Mouse (Mus musculus) 3134 (cell line): ENCODE measurements around the gene Dmbt1.
"Not testable (repeated sequence)": the region's sequence is repeated elsewhere in the genome, so short reads cannot be mapped to it uniquely, and the experiment has no call there.

Experiments used
- DNase-seq: peaks from one replicate; pipeline ENCODE4 v3.0.0-alpha.2; 2011; ENCODE audit warnings: low spot score; ENCODE audit not compliant: insufficient read length; ENCODE audit errors: extremely low read depth

Gene Dmbt1

DNA sequence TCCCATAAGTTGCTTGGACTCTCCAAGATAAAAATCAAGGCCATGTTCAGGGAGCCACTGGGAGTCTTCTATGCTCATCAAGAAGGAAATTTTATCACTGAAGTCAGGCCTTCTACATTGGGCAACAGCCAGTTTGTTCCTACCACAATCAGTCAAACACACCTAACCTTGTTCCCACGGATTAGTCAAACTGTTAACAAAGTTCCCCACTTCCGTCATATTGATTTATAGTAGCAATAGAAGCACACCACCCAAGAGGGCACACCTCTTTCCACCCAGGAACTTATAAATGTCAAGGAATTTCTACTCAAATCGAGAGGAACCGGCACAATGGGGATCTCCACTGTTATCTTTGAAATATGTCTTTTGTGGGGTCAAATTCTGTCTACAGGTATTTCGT is at the start of gene Dmbt1:
Gene Dmbt1, plus strand, starts transcription at position 299 of the 400 bp plus-strand sequence.
- no peak for DNase-seq

DNA sequence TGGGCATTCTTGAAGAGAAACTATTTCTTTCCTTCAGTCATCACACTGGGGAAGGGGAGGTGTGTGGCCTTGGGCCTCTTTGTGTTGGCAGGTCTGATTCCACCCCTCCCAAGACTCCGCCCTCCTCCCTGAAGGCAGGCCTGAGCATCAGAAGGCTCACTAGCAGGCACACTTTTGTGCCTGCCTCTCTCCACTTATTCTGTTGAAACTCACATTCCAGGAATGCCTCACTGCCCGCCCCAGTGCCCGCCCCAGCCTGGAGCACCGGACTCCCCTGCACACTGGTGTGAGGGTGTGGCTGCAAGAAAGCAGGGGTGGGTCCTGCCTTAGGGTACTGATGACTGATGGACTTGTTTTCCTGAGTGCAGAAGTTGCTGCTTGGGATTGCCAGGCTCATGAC is 49.5 kb upstream of the Dmbt1 start:
- DNase-seq: peak; percentile 92

DNA sequence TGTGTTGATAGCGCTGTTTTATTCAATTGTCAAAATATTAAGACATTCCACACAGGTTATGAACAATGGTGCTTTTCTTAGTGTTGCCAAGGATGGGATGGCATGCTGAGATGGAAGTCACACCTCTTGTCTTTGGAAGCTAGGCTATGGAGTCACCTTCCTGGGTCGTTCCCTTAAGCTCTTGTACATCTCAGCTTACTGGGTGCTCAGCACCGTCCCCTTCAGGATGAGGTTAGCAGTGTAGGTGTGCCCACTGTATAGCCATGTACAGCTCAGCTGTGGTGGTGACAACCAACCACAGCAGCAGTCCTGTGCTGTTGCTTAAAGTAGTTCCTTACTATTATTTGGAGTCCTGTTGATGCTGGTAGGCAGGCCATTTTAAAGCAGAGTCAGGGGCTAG is 49.0 kb upstream of the Dmbt1 start:
- DNase-seq: no peak

DNA sequence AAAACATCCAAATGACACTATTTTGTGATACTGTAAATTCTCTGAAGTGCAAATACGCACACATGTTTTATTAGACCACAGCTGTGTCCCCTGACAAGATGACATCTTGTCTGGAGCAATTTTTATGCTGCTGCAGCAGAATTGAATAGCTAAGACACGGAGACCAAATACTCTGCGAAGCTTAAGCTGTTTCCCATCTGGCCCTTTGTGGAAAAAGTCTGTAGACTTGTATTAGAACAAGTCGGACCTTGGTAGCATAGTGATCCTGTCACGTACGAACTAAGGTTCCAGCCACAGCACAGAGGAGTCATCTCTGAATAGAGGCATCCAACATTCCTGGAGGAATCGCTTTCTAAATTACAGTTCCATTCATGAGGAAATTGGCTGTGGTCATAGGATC is 47.6 kb upstream of the Dmbt1 start:
- DNase-seq: no peak

DNA sequence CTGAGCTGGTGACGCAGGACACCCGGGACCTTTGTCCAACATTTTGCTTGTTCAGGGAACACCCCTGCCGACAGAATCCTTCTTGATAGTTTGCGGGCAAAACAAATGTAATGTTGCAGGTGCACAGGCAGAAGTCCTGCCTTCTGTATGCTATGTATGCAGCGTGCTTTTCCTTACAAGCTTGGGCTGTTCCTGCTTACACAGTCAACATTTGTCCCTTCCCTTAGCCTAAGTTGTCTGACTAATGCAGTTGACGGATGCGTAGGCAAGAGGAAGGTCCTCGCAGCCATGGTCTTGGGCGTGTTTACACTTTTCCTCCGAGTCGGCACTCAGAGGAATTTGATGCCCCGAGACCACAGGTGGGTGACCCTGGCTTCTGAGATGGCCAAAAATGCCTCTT is 46.7 kb upstream of the Dmbt1 start:
- DNase-seq: no peak

DNA sequence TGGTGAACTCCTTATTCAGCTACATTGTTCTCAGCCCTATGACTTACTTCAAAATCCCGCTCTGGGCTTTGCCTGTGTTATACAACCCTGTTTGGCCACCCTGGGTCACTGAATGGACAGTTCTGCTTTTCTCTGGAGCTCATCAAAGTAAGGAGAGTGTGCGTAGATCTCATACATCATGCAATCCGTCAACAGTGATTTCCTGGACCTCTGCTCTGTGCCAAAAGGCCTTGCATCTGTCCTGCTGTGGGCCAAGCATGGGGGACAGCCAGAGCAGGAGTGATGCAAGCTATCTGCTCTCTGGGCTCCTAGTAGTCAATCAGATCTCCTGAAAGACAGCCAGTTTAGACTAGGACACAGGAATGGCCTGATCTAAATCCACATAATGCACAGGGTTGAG is 46.1 kb upstream of the Dmbt1 start:
- DNase-seq: no peak

DNA sequence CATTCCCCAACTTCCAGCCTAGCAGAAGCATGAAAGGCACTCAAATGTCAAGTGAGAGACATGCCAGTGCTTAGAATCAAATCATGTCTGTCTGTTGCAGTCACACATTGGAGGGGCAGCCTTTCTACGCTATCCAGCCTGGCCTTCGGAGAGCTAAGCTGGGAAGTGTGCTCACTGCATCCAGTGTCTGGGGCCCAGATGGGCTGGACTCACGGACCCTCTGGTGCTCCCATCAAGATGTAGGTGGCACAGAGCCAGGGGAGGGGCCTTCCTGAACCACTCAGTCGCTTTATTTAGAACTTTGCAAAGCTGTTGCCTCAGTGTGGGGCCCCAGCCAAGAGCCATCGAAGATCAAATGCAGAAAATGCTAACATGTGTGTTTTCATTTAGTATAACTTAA is 43.7 kb upstream of the Dmbt1 start:
- DNase-seq: no peak

DNA sequence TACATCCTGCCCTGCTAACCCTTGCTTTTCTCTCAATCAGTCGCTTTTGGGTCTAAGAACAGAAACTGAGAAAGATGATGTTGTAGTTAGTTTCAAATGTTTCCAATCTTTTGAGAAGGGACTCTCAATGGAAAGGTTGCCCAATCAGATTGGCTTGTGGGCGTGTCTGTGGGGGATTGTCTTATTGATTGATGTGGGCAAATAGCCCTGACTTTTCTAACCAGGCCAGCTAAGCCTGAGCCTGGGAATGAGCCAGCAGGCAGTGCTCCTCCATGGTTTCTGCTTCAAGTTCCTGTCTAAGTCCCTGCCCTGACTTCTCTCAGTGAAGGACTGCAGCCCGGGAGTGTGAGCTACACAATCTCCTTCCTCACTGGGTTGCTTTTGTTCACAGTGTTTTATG is 42.5 kb upstream of the Dmbt1 start:
- DNase-seq: no peak

DNA sequence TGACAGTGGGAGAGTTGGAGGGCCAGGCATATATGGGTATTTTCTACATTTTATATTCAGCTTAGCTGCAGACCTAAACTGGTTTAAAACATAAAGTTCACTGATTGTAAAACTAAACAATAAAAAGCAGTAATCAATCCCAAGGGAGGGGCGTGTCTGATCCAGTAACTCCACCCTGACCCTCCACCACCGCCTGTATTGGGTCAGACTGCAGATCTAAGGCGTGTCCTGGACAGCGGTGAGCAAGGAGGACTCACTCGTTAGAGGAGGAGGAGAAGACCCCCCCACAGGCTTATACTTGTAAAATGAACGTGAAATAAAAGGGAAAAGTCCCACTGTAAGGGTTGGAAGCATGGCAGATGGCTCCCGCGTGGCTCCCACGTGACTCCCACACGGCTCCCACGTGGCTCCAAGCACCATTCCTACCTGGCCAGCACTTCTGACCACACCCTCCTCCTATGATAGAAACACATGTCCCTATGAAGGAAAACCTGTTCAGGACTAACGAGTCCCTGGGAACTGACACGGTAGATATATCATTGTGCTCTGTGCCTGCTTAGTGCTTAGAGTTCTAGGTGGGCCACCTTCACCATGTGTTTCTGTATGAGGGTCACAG is 40.6 kb upstream of the Dmbt1 start:
- no peak for DNase-seq

DNA sequence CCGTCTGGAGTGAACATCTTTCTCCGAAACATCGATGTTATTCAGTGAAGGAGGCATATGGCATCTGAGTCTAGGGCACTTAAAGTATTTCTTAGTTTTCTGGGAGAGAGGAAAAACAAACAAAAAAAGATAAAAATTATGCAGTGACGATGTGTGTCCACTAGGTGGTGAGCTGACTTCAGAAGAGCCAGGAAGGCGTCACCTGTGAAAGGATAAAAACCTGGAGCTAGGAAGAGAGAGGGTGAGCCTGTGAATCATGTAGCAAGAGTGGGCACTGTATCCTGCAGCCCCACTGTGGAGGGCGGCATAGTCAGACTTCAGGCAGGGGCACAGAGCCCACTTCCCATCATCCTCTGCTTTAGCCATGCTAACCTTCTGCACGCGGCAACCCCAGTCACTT is 37.9 kb upstream of the Dmbt1 start:
- no peak for DNase-seq

DNA sequence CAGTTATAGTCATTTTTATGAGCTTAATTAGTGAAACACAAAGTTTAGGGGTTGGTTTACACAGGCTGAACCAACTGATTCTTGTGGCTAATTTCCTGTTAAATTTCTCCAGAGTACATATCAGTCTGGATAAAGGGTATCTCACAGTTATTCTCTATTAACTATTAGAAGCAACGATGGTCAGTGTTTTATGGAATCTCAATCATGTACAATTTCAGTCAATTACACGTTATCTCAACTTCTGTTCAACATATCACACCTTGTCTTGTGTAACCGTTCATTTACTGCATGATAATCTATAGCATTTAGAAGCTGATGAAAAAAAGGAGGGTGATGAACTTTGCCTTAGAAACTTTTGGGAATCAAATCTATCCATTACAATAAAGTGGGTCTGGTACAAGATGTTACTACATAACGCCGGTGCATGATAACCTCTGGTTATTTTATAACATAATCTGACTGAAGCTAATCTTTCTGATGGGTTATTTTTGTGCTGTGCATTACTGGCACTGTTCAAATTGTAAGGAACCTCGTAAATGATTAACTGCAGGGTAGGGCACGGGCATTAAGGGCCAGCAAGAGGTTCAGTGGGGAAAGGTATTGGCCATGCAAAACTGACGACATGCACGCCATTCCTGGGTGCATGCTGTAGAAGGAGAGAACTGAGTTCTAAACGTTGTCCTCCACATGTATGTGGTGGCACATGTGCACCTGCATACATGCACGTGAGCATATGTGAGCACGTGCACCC is 29.7 kb upstream of the Dmbt1 start:
- DNase-seq: no peak

DNA sequence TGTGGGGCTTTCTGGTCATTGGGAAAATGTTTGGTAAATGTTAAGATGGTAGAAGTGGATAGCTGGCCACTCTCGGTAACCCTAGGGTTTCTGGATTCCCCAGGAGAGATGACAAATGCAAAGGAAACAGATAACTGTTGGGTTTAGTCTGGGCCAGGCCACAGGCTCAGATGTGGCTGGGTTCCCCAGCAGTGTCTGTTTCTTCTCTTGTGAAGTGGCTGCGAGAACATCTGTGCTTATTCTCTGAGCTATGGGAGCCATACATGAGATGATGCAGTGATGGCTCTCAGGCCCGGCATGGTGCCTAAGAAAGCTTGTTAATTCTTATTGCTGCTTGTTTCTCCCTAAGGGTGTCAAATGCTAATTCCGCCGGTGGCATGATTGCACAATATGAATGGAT is 27.8 kb upstream of the Dmbt1 start:
- no peak for DNase-seq

DNA sequence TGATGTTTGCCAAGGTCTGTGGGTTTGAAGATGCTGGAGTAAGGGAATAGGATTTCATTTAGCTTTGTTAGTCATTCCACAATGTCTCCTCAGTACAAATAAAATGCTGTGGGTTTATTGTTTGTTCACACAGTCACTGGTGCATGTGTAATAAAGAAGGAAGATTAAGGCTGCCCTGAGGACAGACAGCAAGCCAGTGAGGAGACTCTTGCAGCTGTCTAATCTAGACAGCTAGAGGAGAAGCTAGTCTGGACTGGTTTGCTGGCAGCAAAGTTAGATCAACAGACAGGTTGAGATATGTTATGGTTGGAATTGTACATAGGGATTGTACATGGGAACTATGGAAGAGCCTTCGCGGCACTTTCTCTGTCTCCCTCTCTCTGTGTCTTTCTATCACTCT is 24.6 kb upstream of the Dmbt1 start:
- DNase-seq: no peak

DNA sequence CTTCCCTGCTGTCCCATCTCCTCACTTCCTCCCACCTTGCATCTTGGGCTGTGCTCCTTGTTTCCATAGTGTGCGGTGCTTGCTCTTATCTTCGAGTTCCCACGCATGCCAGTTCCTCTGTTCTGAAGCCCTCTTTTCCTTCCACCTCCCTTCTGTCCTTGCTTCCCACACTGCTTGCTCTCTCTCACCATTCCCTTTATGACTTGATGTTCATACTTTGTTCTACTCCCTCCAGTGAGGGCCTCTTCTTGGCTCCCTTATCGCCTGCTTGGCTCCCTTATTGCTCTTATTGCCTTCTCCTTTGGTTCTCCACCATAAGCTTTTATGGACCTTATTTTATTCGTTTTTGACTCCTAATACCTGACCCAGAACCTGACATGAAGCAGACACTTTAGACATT is 22.7 kb upstream of the Dmbt1 start:
- no peak for DNase-seq

DNA sequence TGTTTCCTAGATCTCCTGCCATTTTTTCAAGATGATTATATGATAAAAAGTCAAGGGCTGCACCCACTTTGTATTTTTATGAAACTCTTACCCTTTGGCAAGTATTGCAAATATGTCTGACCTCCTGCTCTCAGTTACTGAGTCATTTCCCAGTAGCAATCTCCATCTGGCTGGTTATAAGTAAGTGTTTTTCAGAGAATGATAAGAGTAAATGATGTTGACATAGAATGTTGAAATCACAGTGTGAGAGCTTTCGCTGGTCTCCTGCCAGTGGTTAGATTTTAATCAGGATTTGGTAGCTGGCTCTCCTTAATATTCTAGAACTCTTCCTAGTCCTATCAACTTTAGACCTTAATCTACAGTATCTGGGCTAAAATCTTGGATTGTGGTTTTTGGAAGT is 20.0 kb upstream of the Dmbt1 start:
- DNase-seq: no peak

DNA sequence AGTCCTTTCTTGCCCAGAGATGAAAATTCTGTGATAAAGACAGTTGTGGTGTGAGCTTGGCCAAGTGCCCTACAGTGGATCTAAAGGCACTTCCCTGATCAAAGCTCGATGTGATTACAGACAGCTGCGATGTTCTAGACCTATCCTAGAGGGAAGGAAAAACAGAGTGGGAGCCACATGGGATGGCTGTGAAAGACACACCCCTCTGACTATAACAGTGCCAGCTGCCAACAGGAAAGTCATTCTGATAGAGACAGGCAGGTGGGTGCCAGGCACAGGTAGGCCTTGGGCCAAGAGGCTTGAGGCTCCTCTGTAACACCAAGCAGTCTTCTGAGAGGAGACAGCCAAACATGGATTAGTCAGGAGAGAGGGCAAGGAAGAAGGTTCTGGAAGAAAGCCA is 12.7 kb upstream of the Dmbt1 start:
- no peak for DNase-seq

DNA sequence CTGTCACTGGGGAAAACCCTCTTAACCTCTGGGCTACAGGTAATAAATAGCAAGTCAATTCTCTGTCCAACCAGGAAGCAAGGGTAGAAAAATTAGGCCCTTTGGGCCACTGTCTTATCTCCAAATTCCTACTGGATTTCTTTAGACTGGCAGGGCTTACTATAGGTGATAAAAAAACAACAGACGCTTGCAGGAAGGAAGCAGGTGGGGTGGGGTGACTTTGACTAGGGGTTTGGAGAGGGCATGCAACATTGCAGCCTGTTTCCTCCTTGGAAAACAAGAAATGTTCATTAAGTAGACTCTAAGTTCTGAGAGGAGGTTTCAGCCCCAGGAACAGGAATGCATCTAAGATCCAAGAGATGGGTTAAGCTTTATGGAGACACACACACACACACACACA is 7.0 kb upstream of the Dmbt1 start:
- DNase-seq: no peak

DNA sequence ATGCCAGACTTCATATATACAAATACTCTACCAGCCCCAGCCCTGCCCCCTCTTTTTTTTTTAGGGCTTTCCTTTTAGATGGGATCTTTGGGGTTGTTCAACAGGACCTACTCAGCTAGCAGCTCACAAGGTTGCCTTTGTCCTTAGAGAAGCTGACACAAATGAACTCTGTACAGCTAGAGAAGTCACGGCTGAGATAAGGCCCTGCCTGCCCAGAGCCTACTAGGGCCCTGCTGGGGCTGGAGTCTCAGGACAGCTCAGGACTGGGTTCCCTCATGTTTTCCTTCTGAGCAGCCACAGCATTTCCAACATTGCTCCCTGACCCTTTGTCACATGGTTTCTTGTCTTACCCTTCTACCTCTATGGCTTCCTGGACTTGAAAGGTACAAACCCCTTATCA is 4.3 kb upstream of the Dmbt1 start:
- DNase-seq: no peak

DNA sequence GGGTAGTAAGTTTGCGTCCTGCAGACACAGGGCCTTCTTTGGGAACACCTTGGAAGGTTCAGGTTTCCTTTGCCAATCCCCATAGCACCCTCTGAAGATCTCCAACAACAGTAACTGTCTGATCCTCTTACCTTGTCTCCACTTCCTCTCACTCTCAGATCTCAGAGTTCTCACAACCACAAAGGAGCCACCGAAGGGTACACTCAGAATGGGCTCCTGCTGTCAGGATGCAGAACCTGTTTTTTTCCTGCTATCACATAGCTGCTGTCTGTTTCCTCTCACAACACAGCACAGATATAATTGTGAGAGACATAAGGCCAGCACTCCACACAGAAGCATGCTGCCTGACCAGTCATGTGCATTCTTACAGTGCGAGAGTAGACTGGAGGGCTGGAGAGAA is 4.5 kb downstream of the Dmbt1 start:
- no peak for DNase-seq

DNA sequence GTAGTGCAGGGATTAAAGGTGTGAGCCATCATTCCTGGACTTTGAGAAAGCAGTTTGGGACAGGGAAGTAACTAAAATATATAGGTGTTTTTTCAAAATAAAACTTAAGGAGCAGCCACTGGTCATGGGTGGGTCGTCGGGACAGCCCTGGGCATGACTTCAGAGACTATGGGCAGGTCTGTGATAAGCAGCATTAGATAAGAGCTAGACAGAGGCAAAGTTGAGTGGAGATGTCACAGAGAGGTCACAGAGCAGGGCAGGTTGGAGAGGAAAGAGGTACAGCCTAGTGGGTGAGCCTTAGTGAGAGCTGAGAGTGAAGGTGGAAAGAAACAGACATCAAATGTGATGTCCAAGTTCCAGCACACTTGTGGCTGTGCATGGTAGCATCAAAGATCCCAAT is 5.2 kb downstream of the Dmbt1 start:
- no peak for DNase-seq

DNA sequence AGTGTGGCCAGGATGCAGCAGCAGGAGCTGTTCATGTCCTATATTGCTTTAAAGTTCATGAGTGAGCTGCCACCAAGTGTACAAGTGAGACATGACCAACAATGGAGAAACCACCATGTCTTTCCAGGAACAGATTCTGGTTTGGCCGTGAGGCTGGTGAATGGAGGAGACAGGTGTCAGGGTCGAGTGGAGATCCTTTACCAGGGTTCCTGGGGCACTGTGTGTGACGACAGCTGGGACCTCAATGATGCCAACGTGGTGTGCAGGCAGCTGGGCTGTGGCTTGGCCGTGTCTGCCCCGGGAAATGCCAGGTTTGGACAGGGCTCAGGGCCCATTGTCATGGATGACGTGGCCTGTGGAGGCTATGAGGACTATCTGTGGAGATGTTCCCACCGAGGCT is 8.9 kb downstream of the Dmbt1 start:
- DNase-seq: not testable (repeated sequence)

DNA sequence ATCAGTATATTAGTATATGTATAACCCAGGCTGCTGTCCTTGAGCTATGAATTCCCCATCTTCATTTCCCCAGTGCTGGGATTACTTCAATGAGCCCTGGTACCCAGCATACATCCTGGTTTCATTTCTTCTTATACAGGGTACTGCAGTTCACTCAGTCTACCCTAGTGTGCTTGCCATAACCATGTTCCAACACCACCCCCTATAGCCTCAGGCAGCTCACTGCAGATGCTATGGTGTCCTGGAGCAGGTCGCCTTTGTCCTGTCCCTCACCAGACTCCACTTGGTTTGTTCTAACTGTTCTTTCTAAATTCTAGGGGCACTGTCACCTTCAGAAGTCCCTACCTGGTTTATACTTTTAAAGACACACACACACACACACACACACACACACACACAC is 10.8 kb downstream of the Dmbt1 start:
- DNase-seq: no peak
